Mouse (Mus musculus): ENCODE results near the gene AI413582. TPM values are rescaled to one million over a fixed set of nuclear protein-coding genes. Genes with fewer than 3 reads are reported as not detected.
A peak's percentile ranks its signal among the peaks of the same experiment; 100 is the strongest.

AI413582 gene
- polyA plus RNA-seq (2014; fragmentation: Nextera tagmentation; extraction: Ambion mirVana), result 51.9 and 74.5 TPM in 2 replicates

DNA sequence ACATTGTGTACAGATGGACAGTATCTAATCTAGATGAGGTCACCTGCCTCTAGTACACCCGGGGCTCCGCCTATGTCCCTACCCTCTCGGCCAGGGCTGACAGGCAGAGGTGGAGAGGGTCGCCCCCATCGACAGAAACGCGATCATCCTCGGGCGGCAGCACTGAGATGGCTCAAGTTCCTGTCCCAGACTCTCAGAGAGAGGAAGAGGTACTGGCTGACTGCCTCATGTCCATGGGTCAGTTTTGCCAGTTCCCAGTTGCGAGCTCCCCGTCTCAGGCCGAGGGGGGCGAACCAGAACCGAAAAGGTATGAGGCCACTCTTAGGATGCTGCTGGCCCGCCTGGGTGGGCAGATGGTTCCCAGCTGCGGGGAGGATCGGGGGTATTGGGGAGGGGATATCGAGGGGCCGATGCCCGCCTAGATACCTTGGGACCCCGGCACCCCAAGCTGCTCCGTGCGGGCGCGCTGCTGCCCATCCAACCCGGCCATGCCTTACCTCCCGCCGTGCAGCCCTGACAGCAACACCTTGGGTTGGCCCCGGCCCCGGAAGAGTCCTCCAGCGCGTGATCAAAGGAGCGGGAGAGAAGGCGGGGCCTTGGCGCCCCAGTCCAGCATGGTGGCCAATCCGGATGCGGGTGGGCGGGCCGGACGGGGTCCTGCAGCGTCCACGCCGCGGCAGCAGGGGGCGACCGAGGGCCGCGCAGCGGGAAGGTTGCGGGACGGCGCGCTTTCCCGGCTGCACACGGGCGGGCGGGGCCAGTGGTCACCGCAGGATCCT is at the start of gene AI413582:
Gene AI413582, minus strand, starts transcription at position 594 of the 779 bp plus-strand sequence.
- peak within 1 kb of the TSS; percentile 75 for H3K9ac ChIP-seq (replicated peaks; ENCODE audit: low read length)
- peak within 1 kb of the TSS; percentile 66 for H3K27ac ChIP-seq (replicated peaks; ENCODE audit: low read depth, low read length)
- ATAC-seq (ENCODE audit: low FRiP score, low TSS enrichment) (peak; percentile 92), DNase-seq (peak; percentile 96)
- peak within 1 kb of the TSS; percentile 60 for H3K4me3 ChIP-seq (replicated peaks; ENCODE audit: low read depth, low read length)
- peaks cover 8% of the 10 kb centered on the region for H3K4me1 ChIP-seq (ENCODE audit: control insufficient read depth, insufficient read depth, low read length)
- H3K4me2 ChIP-seq (ENCODE audit: low read length), result peak within 1 kb of the TSS; percentile 94
- no peaks in the 10 kb centered on the region for H3K9me3 ChIP-seq (ENCODE audit: control insufficient read depth, low read length)
- 0 out of 2 replicates have a peak, but pooled peaks cover 15% of the 10 kb centered on the region for H3K36me3 ChIP-seq (ENCODE audit: control insufficient read depth, insufficient read depth, low read length)
- WGBS, result 1% methylated on average over 58 of the region's 58 CpGs
- no peaks in the 10 kb centered on the region for H3K27me3 ChIP-seq (ENCODE audit: control insufficient read depth, insufficient read depth, low read length)

DNA sequence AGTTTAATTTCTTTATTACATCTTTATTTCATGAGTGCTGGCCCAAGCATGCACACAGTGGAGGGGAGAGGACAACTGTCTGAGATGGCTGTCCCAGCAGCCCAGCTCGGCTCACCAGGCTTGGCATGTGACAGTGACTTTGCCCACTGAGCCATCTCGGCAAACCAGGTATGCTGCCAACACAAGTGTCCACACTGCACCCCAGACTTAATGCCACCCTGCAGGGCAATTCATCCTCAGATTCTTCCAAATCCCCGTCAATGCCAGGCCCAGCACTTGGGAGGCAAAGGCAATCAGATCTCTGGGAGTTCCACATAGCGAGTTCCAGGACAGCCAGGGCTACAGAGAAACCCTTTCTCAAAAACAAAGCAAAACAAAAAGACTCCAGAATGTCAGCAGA is 47.5 kb upstream of the AI413582 start:
- H3K27ac ChIP-seq (replicated peaks; ENCODE audit: low read depth, low read length), result no peak overlapping the region
- no peak overlapping the region for H3K4me3 ChIP-seq (replicated peaks; ENCODE audit: low read depth, low read length)
- WGBS, result 77% methylated on average over 4 of the region's 4 CpGs
- no peaks in the 10 kb centered on the region for H3K9me3 ChIP-seq (ENCODE audit: control insufficient read depth, low read length)
- peaks cover 19% of the 10 kb centered on the region; the same call in 1 of the 2 replicates for H3K36me3 ChIP-seq (ENCODE audit: control insufficient read depth, insufficient read depth, low read length)
- ATAC-seq (ENCODE audit: low FRiP score, low TSS enrichment) (no peak), DNase-seq (no peak)
- H3K4me2 ChIP-seq (ENCODE audit: low read length), result no peak overlapping the region
- no peaks in the 10 kb centered on the region for H3K27me3 ChIP-seq (ENCODE audit: control insufficient read depth, insufficient read depth, low read length)
- 0 out of 2 replicates have a peak, but pooled peaks cover 7% of the 10 kb centered on the region for H3K4me1 ChIP-seq (ENCODE audit: control insufficient read depth, insufficient read depth, low read length)
- H3K9ac ChIP-seq (replicated peaks; ENCODE audit: low read length), result no peak overlapping the region

- no peak for DNase-seq
- 84% methylated on average over 5 of the region's 5 CpGs for WGBS
Observed at GRCm38 (mm10) chr17:27611994-27612393, 46.4 kb upstream of the AI413582 start.

DNA sequence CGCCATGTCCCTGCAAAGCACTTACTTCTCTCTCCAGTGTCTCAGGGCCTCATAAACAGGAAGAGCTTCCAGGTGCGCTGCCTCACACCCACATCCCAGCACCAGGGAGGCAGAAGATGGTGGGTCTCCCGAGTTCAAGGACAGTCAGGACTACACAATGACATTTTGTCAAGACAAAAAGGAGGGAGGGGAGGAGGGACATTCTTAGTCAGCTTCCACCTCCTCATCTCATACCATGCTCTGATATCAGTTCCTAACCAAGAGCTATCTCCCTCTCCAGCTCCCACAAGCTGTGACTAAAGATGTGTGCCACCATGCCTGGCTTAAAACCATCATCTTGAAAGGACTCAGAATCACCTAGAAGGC is 45.9 kb upstream of the AI413582 start:
- Histone ChIP-seq H3K27ac (replicated peaks; ENCODE audit: low read depth, low read length) (no peak overlapping the region), H3K9ac (replicated peaks; ENCODE audit: low read length) (no peak overlapping the region), H3K9me3 (ENCODE audit: control insufficient read depth, low read length) (no peaks in the 10 kb centered on the region), H3K4me1 (ENCODE audit: control insufficient read depth, insufficient read depth, low read length) (0 out of 2 replicates have a peak, but pooled peaks cover 7% of the 10 kb centered on the region), H3K36me3 (ENCODE audit: control insufficient read depth, insufficient read depth, low read length) (0 out of 2 replicates have a peak, but pooled peaks cover 14% of the 10 kb centered on the region), H3K4me2 (ENCODE audit: low read length) (no peak overlapping the region), H3K27me3 (ENCODE audit: control insufficient read depth, insufficient read depth, low read length) (no peaks in the 10 kb centered on the region), H3K4me3 (replicated peaks; ENCODE audit: low read depth, low read length) (no peak overlapping the region)
- ATAC-seq (ENCODE audit: low FRiP score, low TSS enrichment) (no peak), DNase-seq (no peak)
- WGBS, result 75% methylated on average over 3 of the region's 3 CpGs

More at GRCm38 (mm10) chr17:27611994-27612393, 46.4 kb upstream of the AI413582 start:
- Histone ChIP-seq H3K4me3 (replicated peaks; ENCODE audit: low read depth, low read length) (no peak overlapping the region), H3K9ac (replicated peaks; ENCODE audit: low read length) (no peak overlapping the region), H3K27me3 (ENCODE audit: control insufficient read depth, insufficient read depth, low read length) (no peaks in the 10 kb centered on the region), H3K4me2 (ENCODE audit: low read length) (no peak overlapping the region), H3K27ac (replicated peaks; ENCODE audit: low read depth, low read length) (no peak overlapping the region), H3K9me3 (ENCODE audit: control insufficient read depth, low read length) (no peaks in the 10 kb centered on the region), H3K4me1 (ENCODE audit: control insufficient read depth, insufficient read depth, low read length) (0 out of 2 replicates have a peak, but pooled peaks cover 7% of the 10 kb centered on the region), H3K36me3 (ENCODE audit: control insufficient read depth, insufficient read depth, low read length) (0 out of 2 replicates have a peak, but pooled peaks cover 17% of the 10 kb centered on the region)
- no peak for ATAC-seq (ENCODE audit: low FRiP score, low TSS enrichment)

DNA sequence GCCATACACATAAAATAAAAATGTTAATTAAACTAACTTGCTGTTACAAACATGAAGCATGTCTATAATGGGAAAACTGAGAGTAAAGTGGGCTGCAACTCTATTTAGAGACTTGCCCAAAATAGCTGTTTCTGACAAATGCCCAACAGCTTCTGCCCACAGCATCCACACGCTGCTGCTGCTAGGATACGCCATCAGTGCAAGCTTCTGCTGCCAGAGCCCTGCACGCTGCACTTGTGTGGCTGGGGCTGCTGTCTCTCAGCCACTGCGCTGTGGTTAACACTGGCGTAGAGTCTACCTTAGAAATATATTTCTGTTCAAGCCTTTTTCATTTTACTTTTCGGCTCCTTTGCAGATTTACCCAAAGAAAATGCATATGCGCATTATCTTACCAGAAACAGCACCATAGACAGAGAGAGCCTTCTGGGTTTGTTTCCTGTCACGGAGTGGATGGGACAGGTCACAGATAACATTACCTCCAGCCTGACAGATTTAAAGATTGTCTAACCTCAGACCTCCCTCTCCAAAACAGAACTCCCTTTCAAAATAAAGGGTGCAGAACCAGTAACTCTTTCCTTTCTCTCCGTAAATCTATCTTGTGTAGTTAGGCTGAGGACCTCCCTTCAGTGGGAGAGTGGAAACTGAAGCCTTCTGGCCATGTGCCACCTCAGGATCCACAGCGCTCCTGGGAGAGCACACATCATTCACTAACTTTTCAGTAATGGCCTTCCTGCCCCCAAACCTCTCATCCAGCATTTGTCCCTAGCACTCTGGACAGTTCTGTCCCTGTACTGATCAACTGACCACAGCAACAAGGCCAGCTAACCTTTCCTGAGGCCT is 45.3 kb upstream of the AI413582 start:
- no peak overlapping the region for H3K9ac ChIP-seq (replicated peaks; ENCODE audit: low read length)
- 0 out of 2 replicates have a peak, but pooled peaks cover 14% of the 10 kb centered on the region for H3K36me3 ChIP-seq (ENCODE audit: control insufficient read depth, insufficient read depth, low read length)
- 0 out of 2 replicates have a peak, but pooled peaks cover 7% of the 10 kb centered on the region for H3K4me1 ChIP-seq (ENCODE audit: control insufficient read depth, insufficient read depth, low read length)
- no peak overlapping the region for H3K27ac ChIP-seq (replicated peaks; ENCODE audit: low read depth, low read length)
- H3K4me2 ChIP-seq (ENCODE audit: low read length), result no peak overlapping the region
- DNase-seq (no peak), ATAC-seq (ENCODE audit: low FRiP score, low TSS enrichment) (no peak)
- H3K9me3 ChIP-seq (ENCODE audit: control insufficient read depth, low read length), result no peaks in the 10 kb centered on the region
- H3K4me3 ChIP-seq (replicated peaks; ENCODE audit: low read depth, low read length), result no peak overlapping the region
- WGBS, result 82% methylated on average over 10 of the region's 10 CpGs
- no peaks in the 10 kb centered on the region for H3K27me3 ChIP-seq (ENCODE audit: control insufficient read depth, insufficient read depth, low read length)

GRCm38 (mm10) chr17:27609576-27609975 is 44.0 kb upstream of the AI413582 start:
- Histone ChIP-seq H3K4me1 (ENCODE audit: control insufficient read depth, insufficient read depth, low read length) (0 out of 2 replicates have a peak, but pooled peaks cover 7% of the 10 kb centered on the region), H3K36me3 (ENCODE audit: control insufficient read depth, insufficient read depth, low read length) (0 out of 2 replicates have a peak, but pooled peaks cover 14% of the 10 kb centered on the region)
- DNase-seq, result no peak

DNA sequence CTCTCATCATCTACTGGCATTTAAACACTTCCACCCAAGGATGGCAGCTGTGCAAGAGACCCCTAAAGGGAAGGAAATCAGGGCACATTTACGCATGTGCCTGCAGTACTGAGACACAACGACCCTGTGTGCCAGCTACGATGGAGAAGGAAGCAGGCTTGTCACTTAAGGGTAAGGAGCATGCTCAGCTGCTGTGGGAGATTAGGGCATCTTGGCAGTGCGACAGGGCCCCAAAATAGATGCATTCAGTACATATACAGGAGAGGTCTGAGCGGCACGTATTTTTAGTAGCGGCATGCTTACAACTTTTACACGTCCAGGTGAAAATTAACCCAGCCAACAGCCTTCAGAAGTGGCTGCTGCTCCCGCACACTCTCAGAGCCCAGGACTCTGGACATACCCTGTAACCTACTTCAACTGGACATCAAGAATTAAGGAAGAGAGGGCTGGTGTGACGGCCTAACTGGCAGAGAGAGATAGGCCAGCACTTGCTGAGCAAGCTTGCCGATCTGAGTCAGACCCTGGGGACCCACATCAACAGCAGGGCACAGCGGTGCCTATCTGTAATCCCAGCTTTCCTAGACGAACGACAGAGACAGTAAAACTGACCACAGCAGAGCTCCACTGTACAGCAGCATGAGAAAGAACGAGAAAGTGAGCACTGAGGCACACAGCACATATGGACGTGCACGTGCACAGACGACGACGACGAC is 38.1 kb upstream of the AI413582 start:
- Histone ChIP-seq H3K36me3 (ENCODE audit: control insufficient read depth, insufficient read depth, low read length) (0 out of 2 replicates have a peak, but pooled peaks cover 8% of the 10 kb centered on the region), H3K27me3 (ENCODE audit: control insufficient read depth, insufficient read depth, low read length) (no peaks in the 10 kb centered on the region), H3K9me3 (ENCODE audit: control insufficient read depth, low read length) (no peaks in the 10 kb centered on the region), H3K4me3 (replicated peaks; ENCODE audit: low read depth, low read length) (no peak overlapping the region), H3K27ac (replicated peaks; ENCODE audit: low read depth, low read length) (0 out of 2 replicates have a peak overlapping the region, but pooled peaks have one; percentile 26), H3K4me2 (ENCODE audit: low read length) (no peak overlapping the region), H3K9ac (replicated peaks; ENCODE audit: low read length) (no peak overlapping the region), H3K4me1 (ENCODE audit: control insufficient read depth, insufficient read depth, low read length) (peaks cover 37% of the 10 kb centered on the region)
- ATAC-seq (ENCODE audit: low FRiP score, low TSS enrichment) (no peak), DNase-seq (no peak)
- 75% methylated on average over 21 of the region's 21 CpGs for WGBS

More at GRCm38 (mm10) chr17:27609576-27609975, 44.0 kb upstream of the AI413582 start:
- no peak overlapping the region for H3K4me3 ChIP-seq (replicated peaks; ENCODE audit: low read depth, low read length)
- ATAC-seq (ENCODE audit: low FRiP score, low TSS enrichment), result no peak
- H3K4me2 ChIP-seq (ENCODE audit: low read length), result no peak overlapping the region
- no peak overlapping the region for H3K9ac ChIP-seq (replicated peaks; ENCODE audit: low read length)
- no peaks in the 10 kb centered on the region for H3K9me3 ChIP-seq (ENCODE audit: control insufficient read depth, low read length)
- no peak overlapping the region for H3K27ac ChIP-seq (replicated peaks; ENCODE audit: low read depth, low read length)
- WGBS, result 90% methylated on average over 7 of the region's 7 CpGs
- H3K27me3 ChIP-seq (ENCODE audit: control insufficient read depth, insufficient read depth, low read length), result no peaks in the 10 kb centered on the region

- Histone ChIP-seq H3K9ac (replicated peaks; ENCODE audit: low read length) (no peak overlapping the region), H3K4me3 (replicated peaks; ENCODE audit: low read depth, low read length) (no peak overlapping the region), H3K36me3 (ENCODE audit: control insufficient read depth, insufficient read depth, low read length) (0 out of 2 replicates have a peak, but pooled peaks cover 3% of the 10 kb centered on the region), H3K27ac (replicated peaks; ENCODE audit: low read depth, low read length) (no peak overlapping the region), H3K4me1 (ENCODE audit: control insufficient read depth, insufficient read depth, low read length) (peaks cover 37% of the 10 kb centered on the region), H3K4me2 (ENCODE audit: low read length) (no peak overlapping the region), H3K27me3 (ENCODE audit: control insufficient read depth, insufficient read depth, low read length) (no peaks in the 10 kb centered on the region), H3K9me3 (ENCODE audit: control insufficient read depth, low read length) (no peaks in the 10 kb centered on the region)
- DNase-seq (no peak), ATAC-seq (ENCODE audit: low FRiP score, low TSS enrichment) (no peak)
- WGBS, result 94% methylated on average over 2 of the region's 2 CpGs
Observed at GRCm38 (mm10) chr17:27603036-27603435, 37.5 kb upstream of the AI413582 start.
